ENCODE assay signal across 9 mouse cellular contexts in genomic region chr7:27325697-27326096, GRCm38 (mm10). TPM values are rescaled to one million over a fixed set of nuclear protein-coding genes. Genes with fewer than 3 reads are reported as not detected.
DNase-seq lines count a peak whose midpoint lies in the region; ATAC-seq lines count a peak whose summit lies in the region.
"Had no signal": no experiment of that assay in that cellular context is flagged by ENCODE, and none has a peak within 500 bp of the region (broad histone marks: within the 10 kb centered on the region; RNA-seq: fewer than 3 reads in every experiment).

No protein-coding gene starts in this region.

- no peak for ATAC-seq in forebrain, embryonic 14.5 days

- no peaks in the 10 kb centered on the region for H3K9me3 ChIP-seq in forebrain, embryonic 14.5 days (replicated peaks; ENCODE audit: control insufficient read depth, low read length)
- no peaks in the 10 kb centered on the region for H3K9me3 ChIP-seq in midbrain, embryonic 10.5 days (replicated peaks)

- H3K36me3 ChIP-seq in forebrain, embryonic 14.5 days (ENCODE audit: control insufficient read depth, insufficient read depth, low read length), result 0 out of 2 replicates have a peak, but pooled peaks cover 4% of the 10 kb centered on the region
- H3K36me3 ChIP-seq in midbrain, embryonic 10.5 days, result no peaks in the 10 kb centered on the region

- H3K27me3 ChIP-seq in forebrain, embryonic 14.5 days (replicated peaks; ENCODE audit: control insufficient read depth, insufficient read depth, low read length), result peaks cover 53% of the 10 kb centered on the region
- peaks cover 98% of the 10 kb centered on the region for H3K27me3 ChIP-seq in midbrain, embryonic 10.5 days (ENCODE audit: low read depth, poor library complexity, severe bottlenecking)

- 3% methylated on average over 24 of the region's 24 CpGs for WGBS in forebrain, embryonic 14.5 days
- WGBS in large intestine, adult 2 months, result 13% methylated on average over 24 of the region's 24 CpGs
- under 1% methylated on average over 24 of the region's 24 CpGs for WGBS in midbrain, embryonic 10.5 days

- peak; percentile 66 for DNase-seq in cerebellum, adult 11-12 months
- DNase-seq in cerebellum, adult 11 months, result no peak
- DNase-seq in forebrain, embryonic 14.5 days (ENCODE audit: low spot score), result no peak
- DNase-seq in heart, postnatal 36 days, result peak; percentile 78 to 84
- DNase-seq in large intestine, adult 2 months (ENCODE audit: low read depth, low spot score), result peak; percentile 39
- peak; percentile 66 for DNase-seq in midbrain, embryonic 10.5 days (ENCODE audit: low spot score)
- DNase-seq in urinary bladder, postnatal 25 days (ENCODE audit: low spot score), result peak; percentile 55
- no peak for DNase-seq in left cerebral cortex, postnatal 4 days

- intact Hi-C loops in heart, postnatal 36 days (cut with DNase I), result no loop called here
- intact Hi-C loops in left cerebral cortex, postnatal 4 days (cut with DNase I), result no loop called here

- peak overlapping the region; percentile 46 for H3K4me2 ChIP-seq in forebrain, embryonic 14.5 days (ENCODE audit: low read length)

- H3K4me3 ChIP-seq in forebrain, embryonic 14.5 days (ENCODE audit: low read depth, low read length), result peak overlapping the region; percentile 19; the same call in 1 of the 2 replicates
- peak overlapping the region; percentile 49 for H3K4me3 ChIP-seq in midbrain, embryonic 10.5 days

- H3K27ac ChIP-seq in forebrain, embryonic 14.5 days (ENCODE audit: low read depth, low read length), result no peak overlapping the region
- H3K27ac ChIP-seq in midbrain, embryonic 10.5 days (replicated peaks), result peak overlapping the region; percentile 59

- peaks cover 6% of the 10 kb centered on the region for H3K4me1 ChIP-seq in forebrain, embryonic 14.5 days (ENCODE audit: control insufficient read depth, insufficient read depth, low read length)
- H3K4me1 ChIP-seq in midbrain, embryonic 10.5 days, result peaks cover 47% of the 10 kb centered on the region

- H3K9ac ChIP-seq in forebrain, embryonic 14.5 days (ENCODE audit: low read length), result peak overlapping the region; percentile 49

RNA-seq across cellular contexts. Expression of gene Ltbp4, which starts 11.8 kb away (rescaled TPM):
- 8.0 and 11.0 TPM in 2 replicates for polyA plus RNA-seq in forebrain, embryonic 14.5 days (2014; fragmentation: Nextera tagmentation; extraction: Ambion mirVana)
- 100 to 1,000 TPM; 207 to 236 TPM for total RNA-seq in heart, postnatal 36 days (2021)
- 71.2 and 75.4 TPM in 2 replicates for polyA plus RNA-seq in large intestine, adult 2 months (2012; rRNA removed)
- 7.0 and 9.0 TPM in 2 replicates for polyA plus RNA-seq in midbrain, embryonic 10.5 days (2016; fragmentation: Nextera tagmentation; extraction: Ambion mirVana)
- 10 to 100 TPM; 41.9 to 52.7 TPM for total RNA-seq in left cerebral cortex, postnatal 4 days (2021)

RNA-seq across cellular contexts. Expression of gene Shkbp1, which starts 30.1 kb away (rescaled TPM):
- 52.4 and 66.4 TPM in 2 replicates for polyA plus RNA-seq in forebrain, embryonic 14.5 days (2014; fragmentation: Nextera tagmentation; extraction: Ambion mirVana)
- total RNA-seq in heart, postnatal 36 days (2021), result 1 to 10 TPM; 6.5 to 7.5 TPM
- polyA plus RNA-seq in large intestine, adult 2 months (2012; rRNA removed), result 59.9 and 78.1 TPM in 2 replicates
- polyA plus RNA-seq in midbrain, embryonic 10.5 days (2016; fragmentation: Nextera tagmentation; extraction: Ambion mirVana), result 71.7 and 77.2 TPM in 2 replicates
- total RNA-seq in left cerebral cortex, postnatal 4 days (2021), result 10 to 100 TPM; 47.2 to 52.4 TPM

RNA-seq across cellular contexts. Expression of gene Gm20479, which starts 31.5 kb away (rescaled TPM):
- polyA plus RNA-seq in forebrain, embryonic 14.5 days (2014; fragmentation: Nextera tagmentation; extraction: Ambion mirVana), result 0.38 TPM in 1 of 2 replicates, not detected in the other
- not detected for total RNA-seq in heart, postnatal 36 days (2021)
- polyA plus RNA-seq in large intestine, adult 2 months (2012; rRNA removed), result 0.22 TPM in 1 of 2 replicates, not detected in the other
- polyA plus RNA-seq in midbrain, embryonic 10.5 days (2016; fragmentation: Nextera tagmentation; extraction: Ambion mirVana), result 0.48 and 0.82 TPM in 2 replicates
- not detected for total RNA-seq in left cerebral cortex, postnatal 4 days (2021)
- total RNA-seq: left cerebral cortex, postnatal 10 days had no signal

Comparison
In these comparisons a context has a peak if more than half of its experiments do, and no peak if none do; other contexts are left out.
1. DNase-seq: peak in cerebellum, adult 11-12 months (single experiment), heart, postnatal 36 days (2 of 2), large intestine, adult 2 months (single experiment), midbrain, embryonic 10.5 days (single experiment) and urinary bladder, postnatal 25 days (single experiment); none in cerebellum, adult 11 months (single experiment), forebrain, embryonic 14.5 days (single experiment) and left cerebral cortex, postnatal 4 days (single experiment).